Mouse (Mus musculus) lung, embryonic 14.5 days (tissue): ENCODE data around the gene Rnf169. TPM values are rescaled to one million over a fixed set of nuclear protein-coding genes. Genes with fewer than 3 reads are reported as not detected.

Source experiments
- ATAC-seq: fragments of 200-750 bp; cut with Nextera tagmentation; 2 replicates; pipeline ENCODE4 v1.8.0; 2017; ENCODE audit warnings: mild to moderate bottlenecking, moderate TSS enrichment, moderate library complexity; ENCODE audit not compliant: insufficient read depth
- DNase-seq: peaks from one replicate; pipeline ENCODE4 v3.0.0-alpha.2; 2015
- H3K27ac ChIP-seq: fragments of 300-500 bp; sonication (generic); 2 replicates; pipeline ENCODE4 v1.5.1; 2014; ENCODE audit warnings: low read depth, mild to moderate bottlenecking, moderate library complexity
- H3K27me3 ChIP-seq: fragments of 300-500 bp; sonication (generic); 2 replicates; pipeline ENCODE4 v1.6.1; 2014; ENCODE audit warnings: low read length, control low read depth; ENCODE audit not compliant: insufficient read depth
- H3K36me3 ChIP-seq: fragments of 300-500 bp; sonication (generic); 2 replicates; pipeline ENCODE4 v1.6.1; 2014; ENCODE audit warnings: control low read depth; ENCODE audit not compliant: insufficient read depth
- H3K4me1 ChIP-seq: fragments of 300-500 bp; sonication (generic); 2 replicates; pipeline ENCODE4 v1.6.1; 2014; ENCODE audit warnings: antibody characterized with exemption, control low read depth; ENCODE audit not compliant: insufficient read depth
- H3K4me2 ChIP-seq: fragments of 300-500 bp; sonication (generic); 2 replicates; pipeline ENCODE4 v1.6.1; 2014; ENCODE audit warnings: mild to moderate bottlenecking
- H3K4me3 ChIP-seq: fragments of 300-500 bp; sonication (generic); 2 replicates; pipeline ENCODE4 v1.5.1; 2014; ENCODE audit warnings: low read depth, low read length
- H3K9ac ChIP-seq: fragments of 300-500 bp; sonication (generic); 2 replicates; pipeline ENCODE4 v1.6.1; 2014
- H3K9me3 ChIP-seq: fragments of 300-500 bp; sonication (generic); 2 replicates; pipeline ENCODE4 v1.6.1; 2016; ENCODE audit warnings: low read depth, low read length, control low read depth
- CTCF ChIP-seq: IDR thresholded peaks from 2 replicates; pipeline ENCODE4 v1.5.1; 2016; ENCODE audit warnings: antibody characterized with exemption, low read depth
- WGBS: fragments of 180-500 bp; shearing (Covaris S2); extraction: QIAGEN DNeasy Blood & Tissue Kit; methylation state at CpG from one replicate; pipeline ENCODE4 v1.1.7; 2014; 5-methylcytosine and 5-hydroxymethylcytosine counted together
- polyA plus RNA-seq: library from polyadenylated mRNA; unstranded; fragments of >200 nt; fragmentation: Nextera tagmentation; extraction: Ambion mirVana; gene quantifications from 2 replicates; pipeline ENCODE4 v1.2.1, GENCODE M21; 2014

The Rnf169 gene
- polyA plus RNA-seq, 1 experiment from 2014 or later: 7.8 TPM

- Histone ChIP-seq H3K4me3 (no peak overlapping the region), H3K4me2 (no peak overlapping the region), H3K9ac (no peak overlapping the region), H3K27ac (no peak overlapping the region), H3K36me3 (no peaks in the 10 kb centered on the region), H3K9me3 (no peaks in the 10 kb centered on the region), H3K27me3 (no peaks in the 10 kb centered on the region), H3K4me1 (no peaks in the 10 kb centered on the region)
- ATAC-seq: no peak
- 43% methylated on average over 3 of the region's 3 CpGs for WGBS
- no peak for DNase-seq
- no peak for TF ChIP-seq CTCF
Measured at GRCm38 (mm10) chr7:99904421-99905005, 75.7 kb downstream of the Rnf169 start.

- no peak overlapping the region for H3K9ac ChIP-seq
- H3K4me1 ChIP-seq: no peaks in the 10 kb centered on the region
- TF ChIP-seq CTCF: no peak
- no peak for DNase-seq
- H3K4me3 ChIP-seq: no peak overlapping the region
- no peak overlapping the region for H3K4me2 ChIP-seq
- 74% methylated on average over 11 of the region's 11 CpGs for WGBS
- no peaks in the 10 kb centered on the region for H3K36me3 ChIP-seq
- no peak for ATAC-seq
- H3K27me3 ChIP-seq: no peaks in the 10 kb centered on the region
- H3K9me3 ChIP-seq: no peaks in the 10 kb centered on the region
- H3K27ac ChIP-seq: no peak overlapping the region
Measured at GRCm38 (mm10) chr7:99902918-99903665, 77.2 kb downstream of the Rnf169 start.

- TF ChIP-seq CTCF: no peak
- Histone ChIP-seq H3K27ac (no peak overlapping the region), H3K4me3 (no peak overlapping the region), H3K9ac (no peak overlapping the region), H3K4me1 (no peaks in the 10 kb centered on the region), H3K9me3 (no peaks in the 10 kb centered on the region), H3K4me2 (no peak overlapping the region), H3K27me3 (no peaks in the 10 kb centered on the region), H3K36me3 (no peaks in the 10 kb centered on the region)
- no peak for ATAC-seq
- DNase-seq: no peak
- 44% methylated on average over 4 of the region's 4 CpGs for WGBS
Measured at GRCm38 (mm10) chr7:99902208-99902607, 78.0 kb downstream of the Rnf169 start.

GRCm38 (mm10) chr7:99896905-99897304 lies 83.3 kb downstream of the Rnf169 start:
- no peak overlapping the region for H3K4me2 ChIP-seq
- no peak overlapping the region for H3K27ac ChIP-seq
- ATAC-seq (no peak), DNase-seq (no peak)
- H3K9me3 ChIP-seq: no peaks in the 10 kb centered on the region
- WGBS: 71% methylated on average over 4 of the region's 4 CpGs
- H3K4me1 ChIP-seq: no peaks in the 10 kb centered on the region
- H3K27me3 ChIP-seq: no peaks in the 10 kb centered on the region
- no peak overlapping the region for H3K9ac ChIP-seq
- H3K4me3 ChIP-seq: no peak overlapping the region
- TF ChIP-seq CTCF: no peak
- no peaks in the 10 kb centered on the region for H3K36me3 ChIP-seq

DNA sequence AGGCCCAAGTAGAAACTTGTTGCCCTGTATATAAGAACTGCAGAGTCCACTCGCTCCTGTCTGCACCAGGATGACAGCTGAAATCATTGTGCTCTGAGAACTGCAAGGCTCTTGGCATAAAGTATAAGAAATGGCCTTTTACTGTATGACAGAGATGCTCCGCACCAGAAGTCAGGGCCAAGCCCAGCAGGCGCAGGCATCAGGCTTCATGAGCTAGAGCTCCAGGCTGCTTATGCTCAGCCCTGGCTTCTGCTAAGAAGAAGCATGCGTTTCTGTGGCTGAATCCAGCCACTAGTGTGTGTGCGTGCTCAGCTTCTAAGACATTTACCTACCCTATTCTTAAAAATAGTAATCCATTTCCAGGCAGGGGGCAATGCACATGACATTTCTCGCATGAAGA lies 85.8 kb downstream of the Rnf169 start:
- no peak overlapping the region for H3K9ac ChIP-seq
- DNase-seq (no peak), ATAC-seq (no peak)
- H3K9me3 ChIP-seq: no peaks in the 10 kb centered on the region
- 81% methylated on average over 6 of the region's 6 CpGs for WGBS
- H3K4me2 ChIP-seq: no peak overlapping the region
- no peak overlapping the region for H3K27ac ChIP-seq
- H3K27me3 ChIP-seq: no peaks in the 10 kb centered on the region
- TF ChIP-seq CTCF: no peak
- no peaks in the 10 kb centered on the region for H3K4me1 ChIP-seq
- no peak overlapping the region for H3K4me3 ChIP-seq
- H3K36me3 ChIP-seq: no peaks in the 10 kb centered on the region

- no peak overlapping the region for H3K4me3 ChIP-seq
- DNase-seq: no peak
- 82% methylated on average over 3 of the region's 3 CpGs for WGBS
- no peaks in the 10 kb centered on the region for H3K4me1 ChIP-seq
- no peak overlapping the region for H3K9ac ChIP-seq
- no peak overlapping the region for H3K27ac ChIP-seq
- H3K27me3 ChIP-seq: no peaks in the 10 kb centered on the region
- H3K36me3 ChIP-seq: no peaks in the 10 kb centered on the region
- no peak for TF ChIP-seq CTCF
- ATAC-seq: no peak
- H3K4me2 ChIP-seq: no peak overlapping the region
- H3K9me3 ChIP-seq: no peaks in the 10 kb centered on the region
Measured at GRCm38 (mm10) chr7:99893967-99894366, 86.3 kb downstream of the Rnf169 start.

- H3K27me3 ChIP-seq: no peaks in the 10 kb centered on the region
- no peak for DNase-seq
- H3K36me3 ChIP-seq: no peaks in the 10 kb centered on the region
- no peak overlapping the region for H3K4me2 ChIP-seq
- H3K9me3 ChIP-seq: no peaks in the 10 kb centered on the region
- H3K4me3 ChIP-seq: no peak overlapping the region
- no peak for TF ChIP-seq CTCF
- no peak overlapping the region for H3K27ac ChIP-seq
- no peak overlapping the region for H3K9ac ChIP-seq
- WGBS: 68% methylated on average over 2 of the region's 2 CpGs
- H3K4me1 ChIP-seq: no peaks in the 10 kb centered on the region
- ATAC-seq: no peak
Measured at GRCm38 (mm10) chr7:99892351-99892750, 87.9 kb downstream of the Rnf169 start.
